Mouse (Mus musculus) naive thymus-derived CD4-positive, alpha-beta T cell, adult 5 months (primary cell): ENCODE data around the gene Ntf3. TPM values are rescaled to one million over a fixed set of nuclear protein-coding genes. Genes with fewer than 3 reads are reported as not detected.

ENCODE experiments used
- polyA plus RNA-seq: library from polyadenylated mRNA; unstranded; fragments of 100-300 nt; shearing (Covaris generic); gene quantifications from one replicate; pipeline ENCODE4 v1.2.1, GENCODE M21; 2017

Ntf3 gene
- polyA plus RNA-seq, result not detected

DNA sequence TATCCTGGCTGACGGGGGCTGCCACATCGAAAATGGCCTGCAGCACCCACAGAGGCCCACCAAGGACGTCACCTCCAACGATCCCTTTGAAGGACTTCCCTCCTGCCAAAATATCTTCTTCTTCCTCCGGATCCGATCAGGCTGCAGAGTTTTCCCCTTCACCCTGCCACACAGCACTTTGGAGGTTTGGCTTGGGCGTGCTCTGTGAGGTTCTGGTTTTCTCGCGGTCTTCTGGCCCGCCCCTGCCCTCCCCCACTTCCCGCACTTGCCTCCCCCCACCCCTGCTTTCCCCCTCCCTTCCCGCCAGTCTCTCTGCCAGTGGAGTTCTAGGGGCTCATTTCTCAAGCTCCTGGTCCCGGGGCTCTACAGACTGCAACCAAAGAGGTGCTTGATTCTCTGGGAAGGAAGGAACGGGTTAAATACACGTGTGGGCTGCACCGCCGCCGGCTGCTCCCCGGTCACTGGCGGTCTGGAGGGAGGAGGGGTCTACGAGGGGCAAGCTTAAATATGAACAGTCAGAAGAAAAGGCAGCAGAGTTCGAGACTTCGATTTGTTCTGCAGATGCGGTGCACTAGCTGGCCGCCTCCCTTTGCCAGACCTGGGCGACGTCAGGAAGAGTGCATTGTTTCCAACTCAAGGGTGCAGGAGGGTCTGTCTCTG lies at the start of gene Ntf3:
TSS of gene Ntf3 (minus strand) at position 363 of the 660 bp plus-strand sequence.

